Mouse (Mus musculus): Measurements from ENCODE around the gene Ankrd65. TPM values are rescaled to one million over a fixed set of nuclear protein-coding genes. Genes with fewer than 3 reads are reported as not detected.

The Ankrd65 gene
- polyA plus RNA-seq, 1 experiment from 2014 or later: not detected

- Histone ChIP-seq H3K27ac (peak within 1 kb of the TSS; percentile 76), H3K27me3 (peaks cover 6% of the 10 kb centered on the region; the same call in 1 of the 2 replicates), H3K9ac (peak within 1 kb of the TSS; percentile 90), H3K4me2 (peak within 1 kb of the TSS; percentile 77), H3K36me3 (replicated peaks) (0 out of 2 replicates have a peak, but pooled peaks cover 2% of the 10 kb centered on the region), H3K4me3 (replicated peaks) (peak within 1 kb of the TSS; percentile 84), H3K9me3 (no peaks in the 10 kb centered on the region), H3K4me1 (peaks cover 33% of the 10 kb centered on the region)
- ATAC-seq (ENCODE audit: low FRiP score): peak; percentile 94
- WGBS: 2% methylated on average over 60 of the region's 65 CpGs
Measured at GRCm38 (mm10) chr4:155846871-155847578, 56.8 kb downstream of the Ankrd65 start, which contains the start of gene Dvl1. Gene Dvl1 (plus strand): TSS chr4:155847402.

GRCm38 (mm10) chr4:155847591-155848352 is 57.5 kb downstream of the Ankrd65 start:
- Histone ChIP-seq H3K9ac (peak overlapping the region; percentile 90), H3K4me2 (peak overlapping the region; percentile 77), H3K4me1 (peaks cover 33% of the 10 kb centered on the region), H3K9me3 (no peaks in the 10 kb centered on the region), H3K27ac (peak overlapping the region; percentile 68; the same call in 1 of the 2 replicates), H3K27me3 (0 out of 2 replicates have a peak, but pooled peaks cover 2% of the 10 kb centered on the region), H3K4me3 (replicated peaks) (peak overlapping the region; percentile 84), H3K36me3 (replicated peaks) (0 out of 2 replicates have a peak, but pooled peaks cover under 1% of the 10 kb centered on the region)
- ATAC-seq (ENCODE audit: low FRiP score): peak; percentile 13
- 2% methylated on average over 62 of the region's 69 CpGs for WGBS

- no peaks in the 10 kb centered on the region for H3K27me3 ChIP-seq
- peak overlapping the region; percentile 77 for H3K4me2 ChIP-seq
- peak overlapping the region; percentile 90 for H3K9ac ChIP-seq
- H3K27ac ChIP-seq: no peak overlapping the region
- H3K4me1 ChIP-seq: peaks cover 33% of the 10 kb centered on the region
- no peaks in the 10 kb centered on the region for H3K9me3 ChIP-seq
- H3K4me3 ChIP-seq (replicated peaks): peak overlapping the region; percentile 84
- H3K36me3 ChIP-seq (replicated peaks): 0 out of 2 replicates have a peak, but pooled peaks cover 7% of the 10 kb centered on the region
- 62% methylated on average over 7 of the region's 7 CpGs for WGBS
- no peak for ATAC-seq (ENCODE audit: low FRiP score)
Measured at GRCm38 (mm10) chr4:155848434-155849095, 58.3 kb downstream of the Ankrd65 start.

Small RNA genes lying within 50 kb of the gene (microRNA-seq; reads per million reads assigned to microRNA genes)
- not detected for gene Gm27743

Other genes with a start within 250 kb of the Ankrd65 start
- gene Nadk, start 228.1 kb upstream of the Ankrd65 start, polyA plus RNA-seq (2016; fragmentation: Nextera tagmentation; extraction: Ambion mirVana): 93.5 and 101 TPM in 2 replicates
- gene Slc35e2, start 189.0 kb upstream of the Ankrd65 start, polyA plus RNA-seq (2016; fragmentation: Nextera tagmentation; extraction: Ambion mirVana): 12.9 and 14.1 TPM in 2 replicates
- gene Cdk11b, start 165.6 kb upstream of the Ankrd65 start, polyA plus RNA-seq (2016; fragmentation: Nextera tagmentation; extraction: Ambion mirVana): 91.6 and 97.7 TPM in 2 replicates
- gene Gm10563, start 145.0 kb upstream of the Ankrd65 start, polyA plus RNA-seq (2016; fragmentation: Nextera tagmentation; extraction: Ambion mirVana): not detected in 2 replicates
- gene Mmp23, start 137.1 kb upstream of the Ankrd65 start, polyA plus RNA-seq (2016; fragmentation: Nextera tagmentation; extraction: Ambion mirVana): 2.2 and 2.4 TPM in 2 replicates
- gene Mib2, start 121.2 kb upstream of the Ankrd65 start, polyA plus RNA-seq (2016; fragmentation: Nextera tagmentation; extraction: Ambion mirVana): 30.7 and 35.8 TPM in 2 replicates
- gene Fndc10, start 96.1 kb upstream of the Ankrd65 start, polyA plus RNA-seq (2016; fragmentation: Nextera tagmentation; extraction: Ambion mirVana): 2.4 and 5.9 TPM in 2 replicates
- 137 and 139 TPM in 2 replicates for gene Ssu72, start 85.6 kb upstream of the Ankrd65 start, polyA plus RNA-seq (2016; fragmentation: Nextera tagmentation; extraction: Ambion mirVana)
- gene Tmem240, start 55.6 kb upstream of the Ankrd65 start, polyA plus RNA-seq (2016; fragmentation: Nextera tagmentation; extraction: Ambion mirVana): 2.5 and 3.2 TPM in 2 replicates
- gene Atad3a, start 29.3 kb upstream of the Ankrd65 start, polyA plus RNA-seq (2016; fragmentation: Nextera tagmentation; extraction: Ambion mirVana): 95.3 and 99.0 TPM in 2 replicates
- gene Vwa1, start 15.7 kb upstream of the Ankrd65 start, polyA plus RNA-seq (2016; fragmentation: Nextera tagmentation; extraction: Ambion mirVana): 9.8 and 11.5 TPM in 2 replicates
- 0.22 and 0.35 TPM in 2 replicates for gene Tmem88b, start 4.6 kb upstream of the Ankrd65 start, polyA plus RNA-seq (2016; fragmentation: Nextera tagmentation; extraction: Ambion mirVana)
- gene Mrpl20, start 12.4 kb downstream of the Ankrd65 start, polyA plus RNA-seq (2016; fragmentation: Nextera tagmentation; extraction: Ambion mirVana): 209 and 210 TPM in 2 replicates
- 195 and 202 TPM in 2 replicates for gene Ccnl2, start 22.1 kb downstream of the Ankrd65 start, polyA plus RNA-seq (2016; fragmentation: Nextera tagmentation; extraction: Ambion mirVana)
- gene Aurkaip1, start 40.8 kb downstream of the Ankrd65 start, polyA plus RNA-seq (2016; fragmentation: Nextera tagmentation; extraction: Ambion mirVana): 131 and 132 TPM in 2 replicates
- 22.9 and 24.3 TPM in 2 replicates for gene Mxra8, start 49.2 kb downstream of the Ankrd65 start, polyA plus RNA-seq (2016; fragmentation: Nextera tagmentation; extraction: Ambion mirVana)
- 6.1 and 9.2 TPM in 2 replicates for gene Dvl1, start 57.0 kb downstream of the Ankrd65 start, polyA plus RNA-seq (2016; fragmentation: Nextera tagmentation; extraction: Ambion mirVana)
- gene Tas1r3, start 72.9 kb downstream of the Ankrd65 start, polyA plus RNA-seq (2016; fragmentation: Nextera tagmentation; extraction: Ambion mirVana): 0.51 and 0.61 TPM in 2 replicates
- 17.9 and 23.4 TPM in 2 replicates for gene Cptp, start 79.0 kb downstream of the Ankrd65 start, polyA plus RNA-seq (2016; fragmentation: Nextera tagmentation; extraction: Ambion mirVana)
- 92.2 and 94.1 TPM in 2 replicates for gene Ints11, start 79.1 kb downstream of the Ankrd65 start, polyA plus RNA-seq (2016; fragmentation: Nextera tagmentation; extraction: Ambion mirVana)
- gene Pusl1, start 101.3 kb downstream of the Ankrd65 start, polyA plus RNA-seq (2016; fragmentation: Nextera tagmentation; extraction: Ambion mirVana): 44.6 and 48.8 TPM in 2 replicates
- 47.9 and 57.2 TPM in 2 replicates for gene Acap3, start 101.4 kb downstream of the Ankrd65 start, polyA plus RNA-seq (2016; fragmentation: Nextera tagmentation; extraction: Ambion mirVana)
- 154 and 159 TPM in 2 replicates for gene Ube2j2, start 153.4 kb downstream of the Ankrd65 start, polyA plus RNA-seq (2016; fragmentation: Nextera tagmentation; extraction: Ambion mirVana)
- 10.9 and 11.6 TPM in 2 replicates for gene C1qtnf12, start 171.9 kb downstream of the Ankrd65 start, polyA plus RNA-seq (2016; fragmentation: Nextera tagmentation; extraction: Ambion mirVana)
- gene B3galt6, start 202.2 kb downstream of the Ankrd65 start, polyA plus RNA-seq (2016; fragmentation: Nextera tagmentation; extraction: Ambion mirVana): 16.4 and 18.6 TPM in 2 replicates
- gene Sdf4, start 202.4 kb downstream of the Ankrd65 start, polyA plus RNA-seq (2016; fragmentation: Nextera tagmentation; extraction: Ambion mirVana): 115 and 117 TPM in 2 replicates
- gene Tnfrsf4, start 223.4 kb downstream of the Ankrd65 start, polyA plus RNA-seq (2016; fragmentation: Nextera tagmentation; extraction: Ambion mirVana): 0.70 and 1.2 TPM in 2 replicates
- 1.3 and 1.4 TPM in 2 replicates for gene Tnfrsf18, start 235.7 kb downstream of the Ankrd65 start, polyA plus RNA-seq (2016; fragmentation: Nextera tagmentation; extraction: Ambion mirVana)